Mouse (Mus musculus) CH12.LX (cell line): ENCODE data around the gene Mcf2l.

Experiments
- CTCF ChIP-seq, 2 experiments: IDR thresholded peaks in 1 of 2; conservative IDR thresholded peaks in 1 of 2; 2 replicates each; pipeline ENCODE4 v1.5.1; 2011 to 2012; ENCODE audit warnings: low read depth in 2 of 2, low read length in 2 of 2, improper control_type of control experiment in 1 of 2, inconsistent platforms in 1 of 2, mild to moderate bottlenecking in 1 of 2, moderate library complexity in 1 of 2
- POLR2A ChIP-seq: IDR thresholded peaks from 2 replicates; pipeline ENCODE4 v1.6.1; 2011; ENCODE audit warnings: low read depth, mild to moderate bottlenecking, improper control_type of control experiment, low read length
- TCF12 ChIP-seq: IDR thresholded peaks from 2 replicates; pipeline ENCODE4 v1.6.1; 2014; ENCODE audit warnings: low read depth, mild to moderate bottlenecking, inconsistent platforms, low read length, improper control_type of control experiment
- ZMIZ1 ChIP-seq: IDR thresholded peaks from 2 replicates; pipeline ENCODE4 v1.6.1; 2012; ENCODE audit warnings: low read depth, mild to moderate bottlenecking, inconsistent platforms, low read length, improper control_type of control experiment

GRCm38 (mm10) chr8:12961821-12962534 lies 88.4 kb downstream of the Mcf2l start:
- TF ChIP-seq POLR2A, result no peak
- TF ChIP-seq ZMIZ1, result no peak
- TF ChIP-seq TCF12, result no peak
- no peak for TF ChIP-seq CTCF (conservative IDR thresholded peaks at IDR 0.05 in 1 of 2, IDR thresholded peaks at IDR 0.05 in 1 of 2; ENCODE audit: low read depth in 2 of 2, low read length in 2 of 2)
